Mouse (Mus musculus) right cerebral cortex, postnatal 4 days (tissue): ENCODE data around the gene Uimc1.

Experiments used
- DNase-seq: peaks from one replicate; pipeline ENCODE4 v3.0.0-alpha.2; 2022

Uimc1 gene

GRCm38 (mm10) chr13:54992215-54992614, 107.9 kb downstream of the Uimc1 start:
- DNase-seq, result no peak

GRCm38 (mm10) chr13:54988181-54988760, 111.8 kb downstream of the Uimc1 start:
- DNase-seq, result no peak

DNA sequence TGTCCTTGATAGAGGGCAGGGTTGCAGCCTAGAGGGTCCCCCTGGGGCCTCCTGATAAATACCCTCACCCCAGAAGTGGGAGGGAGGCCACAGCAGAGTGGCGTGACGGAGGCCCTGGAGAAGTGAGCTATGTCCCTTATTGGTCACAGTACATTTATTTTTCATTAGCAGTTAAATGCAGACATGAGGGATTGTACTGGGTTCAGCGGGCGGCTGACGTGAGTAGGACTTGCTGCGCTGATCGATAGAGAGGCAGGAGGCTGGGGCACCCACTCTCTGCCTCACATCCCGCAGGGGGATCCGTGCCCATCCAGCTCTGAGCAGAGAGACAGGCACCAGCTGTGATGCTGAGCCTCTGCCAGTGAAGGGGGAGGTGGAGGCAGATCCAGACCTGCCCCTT, 112.7 kb downstream of the Uimc1 start:
- no peak for DNase-seq

GRCm38 (mm10) chr13:54983614-54984013, 116.5 kb downstream of the Uimc1 start:
- DNase-seq, result no peak

- no peak for DNase-seq
These were observed 117.1 kb downstream of the Uimc1 start for GRCm38 (mm10) chr13:54983001-54983400.

GRCm38 (mm10) chr13:54980957-54981356, 119.1 kb downstream of the Uimc1 start:
- peak; percentile 53 for DNase-seq

DNA sequence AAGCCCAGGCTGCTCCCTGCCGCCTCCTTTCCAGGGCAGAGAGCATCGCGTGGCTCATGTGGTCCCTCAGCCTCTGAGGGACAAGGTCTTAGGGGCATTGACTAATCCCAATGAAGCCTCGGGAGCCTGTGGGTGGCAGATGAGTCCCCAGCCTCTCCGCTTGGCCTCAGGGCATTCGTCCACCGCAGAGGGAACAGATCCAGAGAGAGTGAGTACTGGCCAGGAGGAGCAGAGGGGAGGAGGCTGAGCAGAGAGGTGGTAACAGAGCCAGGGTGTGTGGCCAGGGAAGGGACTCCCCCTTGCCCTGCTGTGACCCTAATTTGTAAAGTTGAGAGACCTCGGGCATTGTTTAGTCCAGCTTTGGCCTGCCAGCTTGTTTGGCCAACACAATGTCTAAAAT, 121.3 kb downstream of the Uimc1 start:
- DNase-seq, result no peak
